Mouse (Mus musculus): ENCODE results near the gene Them4. TPM values are rescaled to one million over a fixed set of nuclear protein-coding genes. Genes with fewer than 3 reads are reported as not detected.

Them4 gene
- polyA plus RNA-seq, 1 experiment = 2.1 TPM

- no peak overlapping the region for H3K4me3 ChIP-seq (ENCODE audit: insufficient read depth, poor library complexity, severe bottlenecking)
- no peaks in the 10 kb centered on the region for H3K36me3 ChIP-seq (ENCODE audit: control insufficient read depth, insufficient read depth)
- no peaks in the 10 kb centered on the region for H3K27me3 ChIP-seq (ENCODE audit: control insufficient read depth, insufficient read depth, insufficient read length)
- no peaks in the 10 kb centered on the region for H3K79me2 ChIP-seq (ENCODE audit: control insufficient read depth, insufficient read depth)
- no peak for TF ChIP-seq MAX (IDR thresholded peaks at IDR 0.05)
- no peak for TF ChIP-seq USF1 (IDR thresholded peaks at IDR 0.05; ENCODE audit: low read depth)
- no peak for TF ChIP-seq MYOD1 (IDR thresholded peaks at IDR 0.05; ENCODE audit: control insufficient read depth, insufficient read length, low read depth)
- no peak for TF ChIP-seq MYOG (IDR thresholded peaks at IDR 0.05; ENCODE audit: control insufficient read depth, extremely low read depth, insufficient read length)
- no peak for TF ChIP-seq FOSL1 (IDR thresholded peaks at IDR 0.05; ENCODE audit: insufficient read depth, low read length, poor library complexity, severe bottlenecking)
- no peak for TF ChIP-seq CEBPB (IDR thresholded peaks at IDR 0.05; ENCODE audit: low read depth)
- TF ChIP-seq CTCF (IDR thresholded peaks at IDR 0.05; ENCODE audit: control insufficient read depth, insufficient read depth, insufficient read length) = no peak
- H3ac ChIP-seq (ENCODE audit: control insufficient read depth, insufficient read length, low read depth) = no peak overlapping the region
- no peaks in the 10 kb centered on the region for H3K79me3 ChIP-seq (ENCODE audit: low read depth)
Measured at GRCm38 (mm10) chr3:94373597-94374011, 63.7 kb downstream of the Them4 start.

- Histone ChIP-seq H3K4me3 (ENCODE audit: insufficient read depth, poor library complexity, severe bottlenecking) (no peak overlapping the region), H3ac (ENCODE audit: control insufficient read depth, insufficient read length, low read depth) (no peak overlapping the region), H3K36me3 (ENCODE audit: control insufficient read depth, insufficient read depth) (no peaks in the 10 kb centered on the region), H3K27me3 (ENCODE audit: control insufficient read depth, insufficient read depth, insufficient read length) (no peaks in the 10 kb centered on the region), H3K79me3 (ENCODE audit: low read depth) (no peaks in the 10 kb centered on the region), H3K79me2 (ENCODE audit: control insufficient read depth, insufficient read depth) (no peaks in the 10 kb centered on the region)
- TF ChIP-seq USF1 (IDR thresholded peaks at IDR 0.05; ENCODE audit: low read depth) = no peak
- no peak for TF ChIP-seq CTCF (IDR thresholded peaks at IDR 0.05; ENCODE audit: control insufficient read depth, insufficient read depth, insufficient read length)
- no peak for TF ChIP-seq MYOG (IDR thresholded peaks at IDR 0.05; ENCODE audit: control insufficient read depth, extremely low read depth, insufficient read length)
- no peak for TF ChIP-seq CEBPB (IDR thresholded peaks at IDR 0.05; ENCODE audit: low read depth)
- TF ChIP-seq FOSL1 (IDR thresholded peaks at IDR 0.05; ENCODE audit: insufficient read depth, low read length, poor library complexity, severe bottlenecking) = no peak
- TF ChIP-seq MAX (IDR thresholded peaks at IDR 0.05) = no peak
- TF ChIP-seq MYOD1 (IDR thresholded peaks at IDR 0.05; ENCODE audit: control insufficient read depth, insufficient read length, low read depth) = no peak
Measured at GRCm38 (mm10) chr3:94374636-94375035, 64.7 kb downstream of the Them4 start.

GRCm38 (mm10) chr3:94375146-94375545 is 65.3 kb downstream of the Them4 start:
- H3ac ChIP-seq (ENCODE audit: control insufficient read depth, insufficient read length, low read depth) = no peak overlapping the region
- no peak for TF ChIP-seq USF1 (IDR thresholded peaks at IDR 0.05; ENCODE audit: low read depth)
- no peaks in the 10 kb centered on the region for H3K36me3 ChIP-seq (ENCODE audit: control insufficient read depth, insufficient read depth)
- H3K79me2 ChIP-seq (ENCODE audit: control insufficient read depth, insufficient read depth) = no peaks in the 10 kb centered on the region
- H3K79me3 ChIP-seq (ENCODE audit: low read depth) = no peaks in the 10 kb centered on the region
- no peak overlapping the region for H3K4me3 ChIP-seq (ENCODE audit: insufficient read depth, poor library complexity, severe bottlenecking)
- H3K27me3 ChIP-seq (ENCODE audit: control insufficient read depth, insufficient read depth, insufficient read length) = no peaks in the 10 kb centered on the region

- no peak for TF ChIP-seq FOSL1 (IDR thresholded peaks at IDR 0.05; ENCODE audit: insufficient read depth, low read length, poor library complexity, severe bottlenecking)
- TF ChIP-seq CTCF (IDR thresholded peaks at IDR 0.05; ENCODE audit: control insufficient read depth, insufficient read depth, insufficient read length) = no peak
- no peak for TF ChIP-seq MYOD1 (IDR thresholded peaks at IDR 0.05; ENCODE audit: control insufficient read depth, insufficient read length, low read depth)
- no peak for TF ChIP-seq CEBPB (IDR thresholded peaks at IDR 0.05; ENCODE audit: low read depth)
- TF ChIP-seq MAX (IDR thresholded peaks at IDR 0.05) = no peak
- TF ChIP-seq USF1 (IDR thresholded peaks at IDR 0.05; ENCODE audit: low read depth) = no peak
- no peak for TF ChIP-seq MYOG (IDR thresholded peaks at IDR 0.05; ENCODE audit: control insufficient read depth, extremely low read depth, insufficient read length)
- H3K36me3 ChIP-seq (ENCODE audit: control insufficient read depth, insufficient read depth) = no peaks in the 10 kb centered on the region
- H3K79me3 ChIP-seq (ENCODE audit: low read depth) = no peaks in the 10 kb centered on the region
- H3K27me3 ChIP-seq (ENCODE audit: control insufficient read depth, insufficient read depth, insufficient read length) = no peaks in the 10 kb centered on the region
- no peak overlapping the region for H3ac ChIP-seq (ENCODE audit: control insufficient read depth, insufficient read length, low read depth)
- no peak overlapping the region for H3K4me3 ChIP-seq (ENCODE audit: insufficient read depth, poor library complexity, severe bottlenecking)
- no peaks in the 10 kb centered on the region for H3K79me2 ChIP-seq (ENCODE audit: control insufficient read depth, insufficient read depth)
Measured at GRCm38 (mm10) chr3:94375861-94376260, 66.0 kb downstream of the Them4 start.

GRCm38 (mm10) chr3:94377028-94377923 is 67.4 kb downstream of the Them4 start:
- H3K79me2 ChIP-seq (ENCODE audit: control insufficient read depth, insufficient read depth) = no peaks in the 10 kb centered on the region
- no peaks in the 10 kb centered on the region for H3K27me3 ChIP-seq (ENCODE audit: control insufficient read depth, insufficient read depth, insufficient read length)
- no peak overlapping the region for H3ac ChIP-seq (ENCODE audit: control insufficient read depth, insufficient read length, low read depth)
- TF ChIP-seq USF1 (IDR thresholded peaks at IDR 0.05; ENCODE audit: low read depth) = no peak
- TF ChIP-seq CTCF (IDR thresholded peaks at IDR 0.05; ENCODE audit: control insufficient read depth, insufficient read depth, insufficient read length) = no peak
- no peak for TF ChIP-seq FOSL1 (IDR thresholded peaks at IDR 0.05; ENCODE audit: insufficient read depth, low read length, poor library complexity, severe bottlenecking)
- no peak for TF ChIP-seq MAX (IDR thresholded peaks at IDR 0.05)
- no peak for TF ChIP-seq CEBPB (IDR thresholded peaks at IDR 0.05; ENCODE audit: low read depth)
- no peak for TF ChIP-seq MYOG (IDR thresholded peaks at IDR 0.05; ENCODE audit: control insufficient read depth, extremely low read depth, insufficient read length)
- no peak for TF ChIP-seq MYOD1 (IDR thresholded peaks at IDR 0.05; ENCODE audit: control insufficient read depth, insufficient read length, low read depth)
- H3K36me3 ChIP-seq (ENCODE audit: control insufficient read depth, insufficient read depth) = no peaks in the 10 kb centered on the region
- H3K4me3 ChIP-seq (ENCODE audit: insufficient read depth, poor library complexity, severe bottlenecking) = no peak overlapping the region
- no peaks in the 10 kb centered on the region for H3K79me3 ChIP-seq (ENCODE audit: low read depth)
